Mouse (Mus musculus): ENCODE results near the gene Med23. TPM values are rescaled to one million over a fixed set of nuclear protein-coding genes. Genes with fewer than 3 reads are reported as not detected.

The Med23 gene
- polyA plus RNA-seq, 1 experiment = 1.7 TPM

- Histone ChIP-seq H3K4me1 (no peaks in the 10 kb centered on the region), H3K9me3 (no peaks in the 10 kb centered on the region), H3K4me3 (replicated peaks) (no peak overlapping the region), H3K27me3 (replicated peaks) (no peaks in the 10 kb centered on the region), H3K36me3 (replicated peaks; ENCODE audit: low read length) (no peaks in the 10 kb centered on the region)
- TF ChIP-seq FLI1 (IDR thresholded peaks at IDR 0.05; ENCODE audit: low read length) (no peak), GATA1 (IDR thresholded peaks at IDR 0.05; ENCODE audit: borderline replicate concordance, low read length) (no peak)
These were observed 6.6 kb upstream of the Med23 start for GRCm38 (mm10) chr10:24863146-24863545.

GRCm38 (mm10) chr10:24864434-24864833 is 5.4 kb upstream of the Med23 start:
- Histone ChIP-seq H3K4me3 (replicated peaks) (no peak overlapping the region), H3K27me3 (replicated peaks) (no peaks in the 10 kb centered on the region), H3K9me3 (no peaks in the 10 kb centered on the region), H3K36me3 (replicated peaks; ENCODE audit: low read length) (no peaks in the 10 kb centered on the region), H3K4me1 (no peaks in the 10 kb centered on the region)
- TF ChIP-seq FLI1 (IDR thresholded peaks at IDR 0.05; ENCODE audit: low read length) = no peak
- TF ChIP-seq GATA1 (IDR thresholded peaks at IDR 0.05; ENCODE audit: borderline replicate concordance, low read length) = no peak

GRCm38 (mm10) chr10:24873624-24874023 is 3.8 kb downstream of the Med23 start:
- TF ChIP-seq FLI1 (IDR thresholded peaks at IDR 0.05; ENCODE audit: low read length) = no peak
- TF ChIP-seq GATA1 (IDR thresholded peaks at IDR 0.05; ENCODE audit: borderline replicate concordance, low read length) = no peak
- Histone ChIP-seq H3K36me3 (replicated peaks; ENCODE audit: low read length) (peaks cover 73% of the 10 kb centered on the region), H3K4me3 (replicated peaks) (no peak overlapping the region), H3K4me1 (peaks cover 7% of the 10 kb centered on the region; the same call in 1 of the 2 replicates), H3K27me3 (replicated peaks) (no peaks in the 10 kb centered on the region), H3K9me3 (no peaks in the 10 kb centered on the region)

GRCm38 (mm10) chr10:24886008-24886407 is 16.2 kb downstream of the Med23 start:
- Histone ChIP-seq H3K9me3 (no peaks in the 10 kb centered on the region), H3K4me3 (replicated peaks) (no peak overlapping the region), H3K36me3 (replicated peaks; ENCODE audit: low read length) (peaks cover 94% of the 10 kb centered on the region), H3K4me1 (no peaks in the 10 kb centered on the region), H3K27me3 (replicated peaks) (no peaks in the 10 kb centered on the region)
- TF ChIP-seq FLI1 (IDR thresholded peaks at IDR 0.05; ENCODE audit: low read length) = no peak
- TF ChIP-seq GATA1 (IDR thresholded peaks at IDR 0.05; ENCODE audit: borderline replicate concordance, low read length) = no peak

- peaks cover 94% of the 10 kb centered on the region for H3K36me3 ChIP-seq (replicated peaks; ENCODE audit: low read length)
- TF ChIP-seq GATA1 (IDR thresholded peaks at IDR 0.05; ENCODE audit: borderline replicate concordance, low read length) (no peak), FLI1 (IDR thresholded peaks at IDR 0.05; ENCODE audit: low read length) (no peak)
- no peak overlapping the region for H3K4me3 ChIP-seq (replicated peaks)
- H3K27me3 ChIP-seq (replicated peaks) = no peaks in the 10 kb centered on the region
- H3K4me1 ChIP-seq = no peaks in the 10 kb centered on the region
- no peaks in the 10 kb centered on the region for H3K9me3 ChIP-seq
These were observed 18.6 kb downstream of the Med23 start for GRCm38 (mm10) chr10:24888343-24888742.

GRCm38 (mm10) chr10:24895927-24896326 is 26.1 kb downstream of the Med23 start:
- TF ChIP-seq FLI1 (IDR thresholded peaks at IDR 0.05; ENCODE audit: low read length) (no peak), GATA1 (IDR thresholded peaks at IDR 0.05; ENCODE audit: borderline replicate concordance, low read length) (no peak)
- peaks cover 94% of the 10 kb centered on the region for H3K36me3 ChIP-seq (replicated peaks; ENCODE audit: low read length)
- no peaks in the 10 kb centered on the region for H3K27me3 ChIP-seq (replicated peaks)
- no peaks in the 10 kb centered on the region for H3K9me3 ChIP-seq
- no peaks in the 10 kb centered on the region for H3K4me1 ChIP-seq
- H3K4me3 ChIP-seq (replicated peaks) = no peak overlapping the region

GRCm38 (mm10) chr10:24905627-24906026 is 35.8 kb downstream of the Med23 start:
- Histone ChIP-seq H3K4me3 (replicated peaks) (no peak overlapping the region), H3K4me1 (no peaks in the 10 kb centered on the region; the same call in 1 of the 2 replicates), H3K9me3 (no peaks in the 10 kb centered on the region), H3K27me3 (replicated peaks) (no peaks in the 10 kb centered on the region), H3K36me3 (replicated peaks; ENCODE audit: low read length) (peaks cover 97% of the 10 kb centered on the region)
- TF ChIP-seq FLI1 (IDR thresholded peaks at IDR 0.05; ENCODE audit: low read length) (no peak), GATA1 (IDR thresholded peaks at IDR 0.05; ENCODE audit: borderline replicate concordance, low read length) (no peak)

- Histone ChIP-seq H3K4me3 (replicated peaks) (no peak overlapping the region), H3K27me3 (replicated peaks) (no peaks in the 10 kb centered on the region), H3K36me3 (replicated peaks; ENCODE audit: low read length) (peaks cover 97% of the 10 kb centered on the region), H3K4me1 (peaks cover 7% of the 10 kb centered on the region), H3K9me3 (no peaks in the 10 kb centered on the region)
- TF ChIP-seq GATA1 (IDR thresholded peaks at IDR 0.05; ENCODE audit: borderline replicate concordance, low read length) (no peak), FLI1 (IDR thresholded peaks at IDR 0.05; ENCODE audit: low read length) (no peak)
These were observed 41.4 kb downstream of the Med23 start for GRCm38 (mm10) chr10:24911199-24911598.

GRCm38 (mm10) chr10:24912576-24912975 is 42.8 kb downstream of the Med23 start:
- Histone ChIP-seq H3K4me3 (replicated peaks) (no peak overlapping the region), H3K9me3 (no peaks in the 10 kb centered on the region), H3K27me3 (replicated peaks) (no peaks in the 10 kb centered on the region), H3K36me3 (replicated peaks; ENCODE audit: low read length) (peaks cover 92% of the 10 kb centered on the region), H3K4me1 (peaks cover 7% of the 10 kb centered on the region)
- TF ChIP-seq GATA1 (IDR thresholded peaks at IDR 0.05; ENCODE audit: borderline replicate concordance, low read length) (no peak), FLI1 (IDR thresholded peaks at IDR 0.05; ENCODE audit: low read length) (no peak)

GRCm38 (mm10) chr10:24915486-24915885 is 45.7 kb downstream of the Med23 start:
- no peaks in the 10 kb centered on the region for H3K9me3 ChIP-seq
- TF ChIP-seq GATA1 (IDR thresholded peaks at IDR 0.05; ENCODE audit: borderline replicate concordance, low read length) (no peak), FLI1 (IDR thresholded peaks at IDR 0.05; ENCODE audit: low read length) (no peak)
- peaks cover 7% of the 10 kb centered on the region for H3K4me1 ChIP-seq
- H3K4me3 ChIP-seq (replicated peaks) = no peak overlapping the region
- H3K27me3 ChIP-seq (replicated peaks) = no peaks in the 10 kb centered on the region
- H3K36me3 ChIP-seq (replicated peaks; ENCODE audit: low read length) = peaks cover 77% of the 10 kb centered on the region

- H3K4me1 ChIP-seq = peaks cover 2% of the 10 kb centered on the region
- no peaks in the 10 kb centered on the region for H3K27me3 ChIP-seq (replicated peaks)
- no peak for TF ChIP-seq GATA1 (IDR thresholded peaks at IDR 0.05; ENCODE audit: borderline replicate concordance, low read length)
- H3K9me3 ChIP-seq = no peaks in the 10 kb centered on the region
- peaks cover 20% of the 10 kb centered on the region for H3K36me3 ChIP-seq (replicated peaks; ENCODE audit: low read length)
- no peak overlapping the region for H3K4me3 ChIP-seq (replicated peaks)
These were observed 53.2 kb downstream of the Med23 start for GRCm38 (mm10) chr10:24922977-24923376.

Measured in megakaryocyte, embryonic 14.5 days (primary cell).